Mouse (Mus musculus) MEL (cell line): ENCODE data around the gene Acaca. TPM values are rescaled to one million over a fixed set of nuclear protein-coding genes. Genes with fewer than 3 reads are reported as not detected.

Source experiments
- DNase-seq: peaks from one replicate; pipeline ENCODE4 v3.0.0; 2011; ENCODE audit warnings: low read depth, low spot score
- H3K27ac ChIP-seq: 2 replicates; pipeline ENCODE4 v1.5.1; 2012; ENCODE audit warnings: low read depth, mild to moderate bottlenecking, control low read depth, low read length, moderate library complexity; ENCODE audit not compliant: control insufficient read depth
- H3K27me3 ChIP-seq, 2 experiments: fragments of 150-350 bp in 1 of 2; sonication (generic) in 1 of 2; 2 replicates each; pipeline ENCODE4 v1.6.1; 2012; ENCODE audit warnings: low read length in 2 of 2, mild to moderate bottlenecking in 2 of 2, improper control_type of control experiment in 1 of 2, moderate library complexity in 1 of 2; ENCODE audit not compliant: insufficient read depth in 2 of 2, control insufficient read depth in 1 of 2
- H3K36me3 ChIP-seq, 2 experiments: 2 replicates each; pipeline ENCODE4 v1.6.1; 2012 to 2014; ENCODE audit warnings: low read length in 2 of 2, improper control_type of control experiment in 1 of 2, inconsistent platforms in 1 of 2, mild to moderate bottlenecking in 1 of 2; ENCODE audit not compliant: insufficient read depth in 2 of 2, control insufficient read depth in 1 of 2
- H3K4me1 ChIP-seq, 2 experiments: fragments of 150-350 bp in 1 of 2; sonication (generic) in 1 of 2; 2 replicates each; pipeline ENCODE4 v1.6.1; 2012; ENCODE audit warnings: low read length in 2 of 2, improper control_type of control experiment in 1 of 2, mild to moderate bottlenecking in 1 of 2; ENCODE audit not compliant: insufficient read depth in 2 of 2, control insufficient read depth in 1 of 2
- H3K4me3 ChIP-seq, 2 experiments: fragments of 150-350 bp in 1 of 2; sonication (generic) in 1 of 2; 2 replicates each; pipeline ENCODE4 v1.5.1; 2012; ENCODE audit warnings: low read depth in 2 of 2, low read length in 2 of 2, mild to moderate bottlenecking in 2 of 2, moderate library complexity in 2 of 2, control low read depth in 1 of 2, improper control_type of control experiment in 1 of 2; ENCODE audit not compliant: control insufficient read depth in 1 of 2, insufficient read depth in 1 of 2
- H3K79me2 ChIP-seq: 2 replicates; pipeline ENCODE4 v1.6.1; 2012; ENCODE audit warnings: mild to moderate bottlenecking, low read length, moderate library complexity; ENCODE audit not compliant: control insufficient read depth, poor library complexity, insufficient read depth
- H3K9ac ChIP-seq: 2 replicates; pipeline ENCODE4 v1.6.1; 2012; ENCODE audit warnings: low read depth, mild to moderate bottlenecking, control low read depth, low read length, moderate library complexity; ENCODE audit not compliant: control insufficient read depth, poor library complexity, severe bottlenecking
- H3K9me3 ChIP-seq: fragments of 150-350 bp; sonication (generic); replicated peaks from 2 replicates; pipeline ENCODE4 v1.6.1; 2012; ENCODE audit warnings: mild to moderate bottlenecking, low read length, improper control_type of control experiment, moderate library complexity; ENCODE audit not compliant: insufficient read depth
- CHD1 ChIP-seq: IDR thresholded peaks from 2 replicates; pipeline ENCODE4 v1.6.1; 2012; ENCODE audit warnings: low read depth, mild to moderate bottlenecking, inconsistent platforms, low read length, improper control_type of control experiment
- CHD2 ChIP-seq: IDR thresholded peaks from 2 replicates; pipeline ENCODE4 v1.6.1; 2011; ENCODE audit warnings: low read length, improper control_type of control experiment
- GABPA ChIP-seq: IDR thresholded peaks from 2 replicates; pipeline ENCODE4 v1.6.1; 2012; ENCODE audit warnings: low read depth, mild to moderate bottlenecking, inconsistent platforms, low read length, improper control_type of control experiment, moderate library complexity
- GATA1 ChIP-seq: IDR thresholded peaks from 2 replicates; pipeline ENCODE4 v1.6.1; 2011; ENCODE audit warnings: low read depth, low read length, improper control_type of control experiment
- MAZ ChIP-seq: IDR thresholded peaks from 2 replicates; pipeline ENCODE4 v1.6.1; 2012; ENCODE audit warnings: low read depth, mild to moderate bottlenecking, inconsistent platforms, low read length, improper control_type of control experiment
- MEF2A ChIP-seq: IDR thresholded peaks from 2 replicates; pipeline ENCODE4 v1.6.1; 2014; ENCODE audit warnings: low read depth, mild to moderate bottlenecking, inconsistent platforms, low read length, improper control_type of control experiment; ENCODE audit not compliant: poor library complexity, insufficient replicate concordance, severe bottlenecking; ENCODE audit errors: extremely low read depth
- MXI1 ChIP-seq: IDR thresholded peaks from 2 replicates; pipeline ENCODE4 v1.6.1; 2011; ENCODE audit warnings: mild to moderate bottlenecking, low read depth, low read length, improper control_type of control experiment
- NELFE ChIP-seq: IDR thresholded peaks from 2 replicates; pipeline ENCODE4 v1.6.1; 2011; ENCODE audit warnings: low read depth, low read length, improper control_type of control experiment
- NRF1 ChIP-seq: IDR thresholded peaks from 2 replicates; pipeline ENCODE4 v1.6.1; 2014; ENCODE audit warnings: low read depth, mild to moderate bottlenecking, inconsistent platforms, low read length, improper control_type of control experiment, moderate library complexity; ENCODE audit not compliant: poor library complexity, insufficient read depth, severe bottlenecking
- POLR2A ChIP-seq, 2 experiments: IDR thresholded peaks; 2 replicates each; pipeline ENCODE4 v1.6.1; 2011 to 2012; ENCODE audit warnings: low read length in 2 of 2, mild to moderate bottlenecking in 2 of 2, control low read depth in 1 of 2, improper control_type of control experiment in 1 of 2, low read depth in 1 of 2, moderate library complexity in 1 of 2; ENCODE audit not compliant: control insufficient read depth in 1 of 2, insufficient read depth in 1 of 2, poor library complexity in 1 of 2
- POLR2AphosphoS2 ChIP-seq: IDR thresholded peaks from 2 replicates; pipeline ENCODE4 v1.6.1; 2011; ENCODE audit warnings: low read length, improper control_type of control experiment
- POLR2AphosphoS5 ChIP-seq: IDR thresholded peaks from 2 replicates; pipeline ENCODE4 v1.6.1; 2012; ENCODE audit warnings: low read depth, borderline replicate concordance, mild to moderate bottlenecking, inconsistent platforms, low read length, moderate library complexity, mixed read lengths
- RAD21 ChIP-seq: IDR thresholded peaks from 2 replicates; pipeline ENCODE4 v1.6.1; 2011; ENCODE audit warnings: mild to moderate bottlenecking, low read depth, low read length, improper control_type of control experiment
- RCOR1 ChIP-seq: IDR thresholded peaks from 2 replicates; pipeline ENCODE4 v1.6.1; 2012; ENCODE audit warnings: low read depth, mild to moderate bottlenecking, inconsistent platforms, low read length, improper control_type of control experiment
- SIN3A ChIP-seq: IDR thresholded peaks from 2 replicates; pipeline ENCODE4 v1.6.1; 2012; ENCODE audit warnings: low read length, improper control_type of control experiment, inconsistent platforms
- TAL1 ChIP-seq: IDR thresholded peaks from 2 replicates; pipeline ENCODE4 v1.6.1; 2012; ENCODE audit warnings: mild to moderate bottlenecking, inconsistent platforms, low read length, moderate library complexity, mixed read lengths
- UBTF ChIP-seq: IDR thresholded peaks from 2 replicates; pipeline ENCODE4 v1.6.1; 2012; ENCODE audit warnings: low read depth, mild to moderate bottlenecking, inconsistent platforms, low read length, improper control_type of control experiment, moderate library complexity, borderline replicate concordance; ENCODE audit not compliant: insufficient read depth
- ZMIZ1 ChIP-seq: IDR thresholded peaks from 2 replicates; pipeline ENCODE4 v1.6.1; 2012; ENCODE audit warnings: low read depth, mild to moderate bottlenecking, inconsistent platforms, low read length, improper control_type of control experiment, moderate library complexity
- ZNF384 ChIP-seq: IDR thresholded peaks from 2 replicates; pipeline ENCODE4 v1.6.1; 2012; ENCODE audit warnings: low read depth, mild to moderate bottlenecking, inconsistent platforms, low read length, improper control_type of control experiment
- polyA plus RNA-seq, 2 experiments: library from polyadenylated mRNA; stranded (reverse) in 1 of 2; unstranded in 1 of 2; fragments of >175 nt in 1 of 2; fragments of >200 nt in 1 of 2; gene quantifications; 2 replicates each; pipeline versions ENCODE4 v1.2.1 to v1.2.4; 2012; ENCODE audit warnings: low replicate concordance in 2 of 2, low read depth in 1 of 2; ENCODE audit not compliant: insufficient read length in 2 of 2, insufficient read depth in 1 of 2, missing spikeins in 1 of 2
- total RNA-seq: library from RNA; depleted of rRNA; stranded (reverse); fragments of 300-350 nt; gene quantifications from 2 replicates; pipeline ENCODE4 v1.2.3, GENCODE M21; 2012

Gene Acaca
- total and polyA plus RNA-seq, 3 experiments = 32.0 to 52.0 (median 33.9) TPM

- TF ChIP-seq POLR2AphosphoS5 (no peak), TAL1 (no peak)
Observed at GRCm38 (mm10) chr11:84179954-84180598, 50.6 kb downstream of the Acaca start (continued).

GRCm38 (mm10) chr11:84181286-84181685 lies 51.8 kb downstream of the Acaca start:
- TF ChIP-seq SIN3A = 0 out of 2 replicates have a peak, but pooled peaks have one; percentile 7
- no peak for TF ChIP-seq POLR2A (IDR thresholded peaks at IDR 0.05; ENCODE audit: control insufficient read depth in 1 of 2, insufficient read depth in 1 of 2, low read depth in 1 of 2, low read length in 2 of 2, poor library complexity in 1 of 2)
- TF ChIP-seq, all 39 proteins: peak for 1
- Histone ChIP-seq H3K4me3 (peak overlapping the region in 1 of 2 experiments; percentile 96; a peak in 2 of 4 replicates), H3K27ac (no peak overlapping the region), H3K9me3 (no peaks in the 10 kb centered on the region), H3K79me2 (peaks cover 33% of the 10 kb centered on the region), H3K4me1 (peaks cover 4 to 18% of the 10 kb centered on the region in 2 experiments), H3K27me3 (no peaks in the 10 kb centered on the region), H3K9ac (peak overlapping the region; percentile 87), H3K36me3 (peaks cover 0 to 30% of the 10 kb centered on the region in 2 experiments; a peak in 3 of 4 replicates)
- peak; percentile 50 for DNase-seq

- no peak overlapping the region for H3K27ac ChIP-seq
- H3K27me3 ChIP-seq = no peaks in the 10 kb centered on the region
- H3K36me3 ChIP-seq = peaks cover 0 to 14% of the 10 kb centered on the region in 2 experiments; a peak in 3 of 4 replicates
- no peak overlapping the region for H3K9ac ChIP-seq
- no peak for TF ChIP-seq UBTF
- peak; percentile 87 for TF ChIP-seq ZNF384
- TF ChIP-seq GATA1 = peak; percentile 14; the same call in 1 of the 2 replicates
- no peaks in the 10 kb centered on the region for H3K9me3 ChIP-seq
- H3K4me3 ChIP-seq = no peak overlapping the region
- no peak for DNase-seq
- peaks cover 33% of the 10 kb centered on the region for H3K79me2 ChIP-seq
- no peaks in the 10 kb centered on the region; a peak in 2 of 4 replicates for H3K4me1 ChIP-seq
Observed at GRCm38 (mm10) chr11:84188530-84188929, 59.1 kb downstream of the Acaca start.

- Histone ChIP-seq H3K4me1 (no peaks in the 10 kb centered on the region), H3K27me3 (no peaks in the 10 kb centered on the region), H3K9ac (no peak overlapping the region), H3K27ac (no peak overlapping the region), H3K36me3 (peaks cover 0 to 5% of the 10 kb centered on the region in 2 experiments; a peak in 3 of 4 replicates), H3K9me3 (no peaks in the 10 kb centered on the region), H3K79me2 (peaks cover 25% of the 10 kb centered on the region), H3K4me3 (no peak overlapping the region)
- DNase-seq = no peak
- TF ChIP-seq POLR2A (IDR thresholded peaks at IDR 0.05; ENCODE audit: control insufficient read depth in 1 of 2, insufficient read depth in 1 of 2, low read depth in 1 of 2, low read length in 2 of 2, poor library complexity in 1 of 2) = no peak
- TF ChIP-seq CHD1 = no peak
- no peak for TF ChIP-seq SIN3A
- no peak for TF ChIP-seq MEF2A
- TF ChIP-seq RAD21 = no peak
- TF ChIP-seq CHD2 = no peak
- no peak for TF ChIP-seq MXI1
- no peak for TF ChIP-seq NELFE
- no peak for TF ChIP-seq POLR2AphosphoS2
- TF ChIP-seq GABPA = no peak
- no peak for TF ChIP-seq ZMIZ1
- no peak for TF ChIP-seq RCOR1
- no peak for TF ChIP-seq POLR2AphosphoS5
- no peak for TF ChIP-seq NRF1
- no peak for TF ChIP-seq MAZ
Observed at GRCm38 (mm10) chr11:84190581-84191233, 61.2 kb downstream of the Acaca start.
